Mouse (Mus musculus): ENCODE measurements around the gene Ly6g5c.

Ly6g5c gene

GRCm38 (mm10) chr17:35080710-35081109 lies 27.4 kb upstream of the Ly6g5c start:
- DNase-seq (ENCODE audit: low spot score in 2 of 2): no peak

DNA sequence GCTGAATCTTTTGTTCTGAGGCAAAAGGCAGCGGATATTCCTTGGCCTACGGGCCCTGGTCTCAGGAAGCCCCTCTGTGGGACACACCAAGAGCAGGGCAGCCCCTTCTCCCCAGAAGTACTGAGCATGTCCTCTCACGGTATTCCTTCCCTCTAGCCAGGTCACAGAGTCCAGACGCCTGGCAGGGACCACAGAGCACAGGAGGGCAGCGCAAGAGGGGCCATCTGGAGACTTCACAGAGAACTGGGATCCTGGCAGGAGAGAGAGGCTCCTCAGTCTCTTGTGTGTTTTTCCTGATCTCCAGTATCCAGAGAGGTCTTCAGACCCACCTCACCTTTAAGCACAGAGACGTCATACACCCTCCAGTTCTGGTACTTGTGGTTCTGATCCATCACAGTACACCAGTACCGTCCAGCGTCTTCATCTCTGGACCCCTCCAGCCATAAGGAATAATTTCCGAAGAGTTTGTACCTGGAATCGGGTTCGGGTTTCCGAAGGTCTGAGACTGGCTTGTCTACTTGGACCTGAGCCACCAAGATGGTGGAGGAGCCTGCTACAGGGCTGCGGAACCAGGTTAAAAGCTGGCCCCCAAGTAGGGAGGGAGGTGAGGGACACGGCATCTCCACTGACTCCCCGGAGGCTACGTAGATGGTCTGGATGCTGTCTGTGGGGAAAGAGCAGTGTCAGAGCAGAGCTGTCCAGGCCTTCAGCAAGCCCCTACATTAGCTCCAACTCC lies 25.1 kb upstream of the Ly6g5c start:
- no peak for DNase-seq (ENCODE audit: low spot score in 2 of 2)

GRCm38 (mm10) chr17:35083929-35084497 lies 24.1 kb upstream of the Ly6g5c start:
- no peak for DNase-seq (ENCODE audit: low spot score in 2 of 2)

DNA sequence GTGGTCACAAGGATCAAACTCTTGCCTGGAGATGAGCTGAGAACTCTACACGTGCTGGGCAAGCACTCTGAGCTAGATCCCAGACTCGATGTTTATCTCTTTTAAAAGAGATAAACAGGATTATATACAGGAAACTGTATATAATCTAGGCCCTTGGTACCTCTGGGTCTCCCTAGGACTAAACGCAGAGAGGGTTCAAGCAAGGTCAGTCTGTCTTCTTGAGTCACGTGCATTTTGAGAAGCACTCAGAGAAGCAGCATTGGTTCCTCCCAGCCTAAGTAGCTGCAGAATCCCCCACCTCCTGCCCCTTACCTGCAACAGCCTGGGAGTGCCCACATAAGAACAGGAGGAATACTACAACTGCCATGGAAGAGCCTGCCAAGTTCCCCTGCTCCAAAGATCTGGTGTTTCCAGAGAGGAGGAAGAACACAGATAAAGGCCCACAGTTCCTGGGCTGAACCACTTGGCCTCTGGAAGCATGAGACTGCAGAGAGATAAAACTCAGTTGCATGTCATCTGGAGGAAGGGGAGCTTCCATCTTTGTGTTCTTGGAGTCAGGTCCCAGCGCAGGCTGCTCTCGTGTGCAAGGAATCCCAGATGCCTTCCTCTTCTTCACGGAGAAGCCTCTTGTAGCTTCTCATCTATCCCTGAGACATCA lies 22.7 kb upstream of the Ly6g5c start, which contains the start of gene Ly6g6f:
TSS of gene Ly6g6f (minus strand) at position 403 of the 658 bp plus-strand sequence.
- DNase-seq (ENCODE audit: low spot score in 2 of 2): no peak

DNA sequence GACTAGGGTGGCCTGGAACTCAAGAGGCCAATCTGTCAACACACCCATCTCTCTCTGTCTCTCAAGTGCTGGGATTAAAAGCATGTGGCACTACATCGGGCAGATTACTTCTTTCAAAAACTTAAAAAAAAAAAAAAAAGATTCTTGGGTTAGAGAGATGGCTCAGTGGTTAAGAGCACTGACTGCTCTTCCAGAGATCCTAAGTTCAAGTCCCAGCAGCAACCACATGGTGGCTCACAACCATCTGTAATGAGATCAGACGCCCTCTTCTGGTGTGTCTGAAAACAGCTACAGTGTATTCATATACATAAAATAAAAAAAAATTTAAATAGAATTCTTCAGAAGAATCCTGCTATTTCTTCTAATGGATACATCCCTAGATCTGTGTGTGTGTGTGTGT lies 19.9 kb upstream of the Ly6g5c start:
- no peak for DNase-seq (ENCODE audit: low spot score in 2 of 2)

GRCm38 (mm10) chr17:35088825-35089644 lies 19.0 kb upstream of the Ly6g5c start, which contains the start of gene Abhd16a:
TSS of gene Abhd16a (plus strand) at chr17:35089263.
- DNase-seq (ENCODE audit: low spot score in 2 of 2): peak; percentile 77 to 93

GRCm38 (mm10) chr17:35090166-35090932 lies 17.7 kb upstream of the Ly6g5c start:
- peak in 1 of 2 experiments; percentile 57 for DNase-seq (ENCODE audit: low spot score in 2 of 2)

DNA sequence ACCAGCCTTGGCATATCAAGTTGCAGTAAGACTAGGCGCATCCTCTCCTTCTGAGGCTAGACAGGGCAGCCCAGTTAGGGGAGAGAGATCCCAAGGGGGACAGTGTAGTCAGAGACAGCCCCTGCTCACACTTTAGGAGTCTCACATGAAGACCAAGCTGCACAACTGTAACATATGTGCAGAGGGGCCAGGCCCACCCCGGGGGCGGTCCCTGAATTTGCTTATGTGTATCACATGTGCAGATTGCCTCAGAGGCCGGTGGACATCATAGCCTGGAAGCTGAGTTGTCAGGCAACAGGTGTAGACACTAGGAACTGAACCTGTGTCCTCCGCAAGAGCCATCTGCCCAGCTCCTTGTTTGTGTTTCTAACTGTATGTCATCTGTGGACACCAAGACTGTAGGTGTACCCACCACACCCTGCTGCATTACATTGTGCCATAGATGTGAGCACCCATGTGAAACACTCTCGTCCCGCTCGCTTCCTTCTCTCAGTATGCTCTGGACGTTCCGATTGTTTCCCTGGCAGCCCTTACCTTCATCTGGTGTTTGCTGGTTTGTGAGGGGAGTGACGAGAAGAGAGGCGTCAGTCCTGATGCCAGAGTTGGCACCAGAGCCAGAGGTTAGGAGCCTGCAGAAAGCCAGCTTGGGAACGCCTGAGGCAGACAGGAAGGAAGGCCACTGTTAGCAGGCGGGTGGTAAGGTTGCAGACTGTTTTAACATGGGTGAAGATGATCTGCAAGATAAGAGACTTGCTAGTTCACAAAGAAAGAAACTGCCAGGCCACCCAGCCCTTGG lies 15.5 kb upstream of the Ly6g5c start:
- no peak for DNase-seq (ENCODE audit: low spot score in 2 of 2)

DNA sequence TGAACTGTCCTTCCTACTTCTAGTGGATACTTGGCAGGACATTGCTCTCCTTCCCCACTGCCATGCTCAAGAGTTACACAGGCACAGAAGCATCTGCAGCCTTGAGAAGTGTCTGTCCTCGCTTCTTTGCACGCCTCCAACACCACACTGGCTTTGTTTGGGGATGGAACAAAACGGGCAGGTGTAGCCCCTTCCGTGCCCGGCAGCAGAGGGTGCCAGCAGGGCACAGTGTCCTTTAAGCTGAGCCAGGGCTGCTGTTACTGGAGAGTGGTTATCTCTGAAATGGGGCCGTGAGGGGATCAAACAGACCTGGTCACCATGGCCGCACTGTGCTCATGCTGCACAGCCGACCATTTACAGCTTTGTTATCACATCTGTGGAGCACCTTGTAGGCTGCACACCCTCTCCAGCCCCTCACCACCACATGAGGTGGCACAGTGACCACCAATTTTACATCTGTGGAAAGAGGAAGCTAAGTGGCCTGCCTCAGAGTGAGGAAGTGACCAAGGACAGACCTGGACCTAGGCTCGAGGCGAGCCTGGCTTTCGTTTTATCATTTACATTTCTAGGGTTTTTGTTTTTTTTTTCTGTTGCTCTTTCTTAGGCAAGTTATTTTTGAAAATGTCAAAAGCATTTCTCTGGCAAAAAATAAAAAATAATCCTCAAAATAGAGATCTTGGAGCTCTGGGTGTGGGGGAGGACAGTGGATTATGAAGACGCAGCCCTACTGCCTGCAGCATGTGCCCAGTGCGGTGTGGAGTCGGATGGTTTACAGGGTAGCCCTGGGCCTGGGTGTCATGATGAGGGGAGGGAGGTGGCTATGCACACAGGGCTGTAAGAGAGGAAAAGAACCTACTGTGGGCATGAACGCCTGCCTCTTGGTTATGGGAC lies 13.4 kb upstream of the Ly6g5c start:
- no peak for DNase-seq (ENCODE audit: low spot score in 2 of 2)

DNA sequence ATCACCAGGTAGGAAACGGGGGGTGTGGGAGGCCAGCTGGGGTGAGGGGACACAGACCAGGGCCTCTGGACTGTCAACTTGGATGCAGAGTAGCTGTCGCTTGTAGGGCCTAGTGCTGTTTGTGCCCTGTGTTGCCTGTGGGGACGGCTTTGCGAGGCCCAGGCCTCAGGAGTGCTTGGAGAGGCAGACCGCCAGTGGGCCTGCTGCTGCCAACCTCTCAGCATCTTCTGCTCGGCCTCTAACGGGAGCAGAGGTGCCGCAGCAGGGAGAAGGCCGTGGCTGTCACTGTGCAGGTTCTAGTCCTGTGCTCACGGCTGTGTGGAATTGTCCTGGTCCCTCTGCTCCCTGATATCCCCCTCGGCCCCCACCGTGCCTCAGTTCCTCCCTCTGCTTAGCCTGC lies 11.5 kb upstream of the Ly6g5c start:
- no peak for DNase-seq (ENCODE audit: low spot score in 2 of 2)

- DNase-seq (ENCODE audit: low spot score in 2 of 2): peak in 1 of 2 experiments; percentile 56
Measured at GRCm38 (mm10) chr17:35097164-35097655, 10.9 kb upstream of the Ly6g5c start.

DNA sequence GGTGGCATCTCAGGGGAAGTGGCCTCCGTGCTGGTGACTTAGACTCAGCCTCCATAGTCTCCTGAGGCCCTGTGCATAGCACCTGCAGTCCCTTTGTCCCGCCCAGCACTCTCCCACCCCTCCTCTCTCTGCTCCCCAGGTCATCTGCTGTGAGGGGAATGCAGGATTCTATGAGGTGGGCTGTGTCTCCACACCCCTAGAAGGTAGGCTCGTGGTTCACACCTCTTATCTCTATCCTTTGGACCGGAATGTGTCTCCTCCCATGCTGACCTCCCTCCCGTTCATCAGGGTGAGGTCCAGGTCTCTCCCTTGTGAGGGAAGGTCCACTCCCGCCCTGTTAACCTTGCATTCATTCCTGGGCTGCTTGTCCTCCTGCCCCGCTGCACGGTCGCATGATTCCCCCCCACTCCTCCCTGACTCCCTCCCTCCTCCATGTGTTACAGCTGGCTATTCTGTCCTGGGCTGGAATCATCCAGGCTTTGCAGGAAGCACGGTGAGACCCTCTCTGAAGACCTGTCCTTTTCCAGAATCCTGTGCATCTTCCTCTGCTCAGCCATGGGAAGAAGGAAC lies 7.8 kb upstream of the Ly6g5c start:
- DNase-seq (ENCODE audit: low spot score in 2 of 2): no peak

- no peak for DNase-seq (ENCODE audit: low spot score in 2 of 2)
Measured at GRCm38 (mm10) chr17:35101161-35101560, 6.9 kb upstream of the Ly6g5c start.

- DNase-seq (ENCODE audit: low spot score in 2 of 2): no peak
Measured at GRCm38 (mm10) chr17:35102299-35102698, 5.8 kb upstream of the Ly6g5c start.

DNA sequence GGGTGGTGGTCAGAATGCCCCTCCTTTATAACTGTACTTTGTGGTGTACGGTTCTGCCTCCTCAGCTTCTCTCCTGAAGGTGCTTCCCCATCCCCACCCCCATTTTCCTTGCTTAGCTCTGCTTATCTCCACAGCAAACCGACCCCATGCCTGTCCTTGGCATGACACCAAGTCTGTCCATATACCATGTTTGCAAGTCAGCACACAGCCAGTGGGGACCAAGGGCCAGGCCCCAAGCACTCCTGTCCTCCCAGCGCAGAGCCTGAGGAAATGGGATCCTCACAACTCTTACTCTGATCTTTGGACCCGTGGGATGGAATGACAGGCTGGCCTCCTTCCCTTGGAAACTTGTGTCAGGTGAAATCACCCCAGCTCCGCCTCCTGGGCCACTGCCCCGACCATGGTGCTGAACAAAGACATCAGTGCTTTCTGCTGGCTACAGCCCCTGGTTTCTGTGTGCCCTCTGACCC lies 4.8 kb upstream of the Ly6g5c start:
- DNase-seq (ENCODE audit: low spot score in 2 of 2): no peak

GRCm38 (mm10) chr17:35104079-35104478 lies 4.0 kb upstream of the Ly6g5c start:
- no peak for DNase-seq (ENCODE audit: low spot score in 2 of 2)

DNA sequence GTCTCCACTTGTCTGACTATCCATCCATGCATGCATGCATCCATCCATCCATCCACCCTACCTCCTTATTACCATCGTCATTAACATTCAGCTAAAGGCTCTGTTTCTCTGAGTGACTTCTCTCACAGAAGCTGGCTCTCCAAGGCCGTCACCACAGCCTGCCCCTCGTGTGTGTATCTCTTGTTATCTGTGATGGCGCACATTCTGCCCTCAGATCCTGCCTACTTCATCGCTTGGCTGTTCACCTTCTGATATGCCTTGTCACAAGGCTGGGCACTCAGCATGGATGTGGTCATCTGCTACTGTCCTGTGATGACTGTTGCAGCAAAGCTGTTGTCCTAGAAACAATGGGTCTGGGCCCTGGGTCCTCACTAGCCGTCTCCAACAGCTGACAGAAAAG lies 3.3 kb upstream of the Ly6g5c start:
- DNase-seq (ENCODE audit: low spot score in 2 of 2): no peak

- peak in 1 of 2 experiments; percentile 58 for DNase-seq (ENCODE audit: low spot score in 2 of 2)
Measured at GRCm38 (mm10) chr17:35105740-35106389, 2.2 kb upstream of the Ly6g5c start.

Measured in cerebellum, postnatal 4 days (tissue).